Mouse (Mus musculus) megakaryocyte, embryonic 14.5 days (primary cell): ENCODE measurements around the gene 4930512M02Rik.

Source experiments
- FLI1 ChIP-seq: IDR thresholded peaks from 2 replicates; pipeline ENCODE4 v1.6.1; 2012; ENCODE audit warnings: low read length, inconsistent platforms, mixed read lengths
- GATA1 ChIP-seq: IDR thresholded peaks from 3 replicates; pipeline ENCODE4 v1.6.1; 2012; ENCODE audit warnings: mixed read lengths, low read length, inconsistent platforms, borderline replicate concordance

- TF ChIP-seq GATA1: no peak
- TF ChIP-seq FLI1: no peak
Measured at GRCm38 (mm10) chr11:11609243-11609642, 18.4 kb downstream of the 4930512M02Rik start.
